Mouse (Mus musculus): ENCODE data around the gene Dnah3.

DNA sequence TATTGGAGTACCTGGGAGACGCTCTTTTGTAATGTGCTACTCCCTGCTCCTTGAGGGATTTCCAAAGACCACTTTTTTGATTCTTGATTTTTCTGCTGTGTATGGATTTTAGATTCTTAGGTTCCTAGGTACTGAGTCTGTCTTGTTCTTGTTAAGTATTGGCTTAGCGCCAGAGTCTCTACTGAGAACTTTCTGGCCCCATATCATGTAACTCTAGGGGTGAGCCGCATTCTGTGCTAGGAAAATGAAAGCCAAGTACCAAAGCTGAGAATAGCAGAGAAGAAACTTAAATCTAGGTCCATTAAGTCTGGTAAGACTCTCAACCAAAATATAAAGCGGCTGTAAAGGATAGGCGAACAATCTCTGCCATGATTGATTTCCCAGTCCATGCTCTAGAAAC, 21.9 kb upstream of the Dnah3 start:
- TF ChIP-seq CTCF (IDR thresholded peaks at IDR 0.05; ENCODE audit: control insufficient read depth, insufficient read depth, insufficient replicate concordance, low read depth, low read length) (no peak), POLR2A (IDR thresholded peaks at IDR 0.05; ENCODE audit: control insufficient read depth, low read depth, low read length) (no peak)

Data from testis, adult 2 months (tissue).